Mouse (Mus musculus) cerebellum, adult 11-12 months (tissue): Measurements from ENCODE around the gene Phf11a.
"Not testable (repeated sequence)": the region's sequence is repeated elsewhere in the genome, so short reads cannot be mapped to it uniquely, and the experiment has no call there.

Experiments used
- DNase-seq: peaks from one replicate; pipeline ENCODE4 v3.0.0; 2022

Gene Phf11a

GRCm38 (mm10) chr14:59297391-59297790 is at the start of gene Phf11a:
TSS of gene Phf11a (minus strand) at chr14:59297522.
- DNase-seq, result not testable (repeated sequence)

DNA sequence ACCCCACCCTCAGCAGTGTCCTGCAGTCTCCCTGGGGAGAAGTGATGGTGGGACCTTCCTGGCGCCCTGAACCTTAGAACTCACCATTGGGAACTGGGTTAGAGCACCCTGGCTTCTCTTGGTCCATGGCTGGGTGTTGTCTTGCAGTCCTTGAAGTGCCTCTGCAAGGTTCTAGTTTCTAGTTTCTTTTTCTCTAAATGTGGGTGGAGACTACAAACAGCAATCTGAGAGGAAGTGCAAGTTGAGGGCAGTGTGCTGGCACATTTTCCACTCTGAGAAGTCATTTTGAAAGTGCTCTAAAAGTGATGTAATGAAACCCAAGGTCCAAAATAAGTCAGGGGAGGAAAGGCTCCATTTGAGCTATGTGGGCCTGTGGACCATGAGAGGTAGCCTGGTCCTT is 43.9 kb upstream of the Phf11a start, which contains the start of gene Phf11b:
Gene Phf11b (minus strand): TSS at position 163 of the 400 bp plus-strand sequence.
- not testable (repeated sequence) for DNase-seq

DNA sequence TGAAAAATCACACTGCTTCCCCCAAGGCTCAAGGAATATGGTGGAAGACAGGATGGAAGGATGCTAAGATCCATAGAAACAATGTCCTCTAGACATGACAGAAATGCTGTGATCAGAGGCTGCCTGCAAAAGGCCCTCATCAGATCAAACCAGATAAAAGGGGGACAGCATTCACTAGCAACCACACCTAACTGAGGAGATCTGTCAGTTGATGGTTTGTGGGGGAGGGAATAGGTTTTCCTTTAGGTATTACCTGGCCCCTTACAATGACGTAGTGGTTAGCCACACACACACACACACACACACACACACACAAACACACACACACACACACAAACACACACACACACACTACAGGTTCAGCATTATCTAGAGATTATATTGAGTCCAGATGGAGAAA is 42.2 kb upstream of the Phf11a start:
- no peak for DNase-seq

- not testable (repeated sequence) for DNase-seq
Measured at GRCm38 (mm10) chr14:59336056-59336455, 38.7 kb upstream of the Phf11a start.

GRCm38 (mm10) chr14:59330499-59330898 is 33.2 kb upstream of the Phf11a start:
- DNase-seq, result peak; percentile 7

DNA sequence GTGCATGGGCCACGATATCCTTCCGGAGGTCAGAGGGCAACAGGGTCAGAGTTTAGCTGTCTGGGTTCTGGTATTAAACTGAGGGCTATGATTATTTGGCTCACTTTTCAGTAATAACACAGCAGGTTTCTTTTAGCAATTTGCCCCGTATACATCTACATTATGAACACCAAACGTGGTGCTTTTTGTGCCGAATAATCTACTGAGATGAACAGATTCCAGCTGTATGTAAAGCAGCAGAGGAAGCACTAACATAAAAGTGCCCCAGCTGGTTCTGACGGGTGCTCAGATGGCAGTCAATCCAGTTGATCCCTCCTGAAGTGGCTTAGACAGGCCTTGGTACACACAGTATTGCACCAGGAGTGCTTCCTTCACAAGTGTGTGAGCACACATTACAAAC is 22.6 kb upstream of the Phf11a start:
- not testable (repeated sequence) for DNase-seq

- not testable (repeated sequence) for DNase-seq
Measured at GRCm38 (mm10) chr14:59319036-59319435, 21.7 kb upstream of the Phf11a start.

DNA sequence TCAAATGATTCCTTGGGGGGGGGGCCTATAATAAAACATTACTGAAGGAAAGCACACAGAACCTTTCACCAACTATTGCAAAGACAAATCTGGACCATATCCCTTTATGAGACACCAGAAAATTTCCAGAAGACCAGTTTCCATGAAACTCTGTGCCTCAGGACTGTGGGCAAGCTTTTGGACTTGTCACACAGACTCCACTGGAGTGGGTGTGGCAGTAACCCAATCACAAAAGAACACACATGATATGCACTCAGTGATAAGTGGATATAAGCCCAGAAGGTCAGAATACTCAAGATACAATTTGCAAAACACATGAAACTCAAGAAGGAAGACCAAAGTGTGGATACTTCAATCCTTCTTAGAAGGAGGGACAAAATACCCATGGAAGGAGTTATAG is 5.6 kb downstream of the Phf11a start:
- not testable (repeated sequence) for DNase-seq

- not testable (repeated sequence) for DNase-seq
Measured at GRCm38 (mm10) chr14:59274961-59275360, 22.4 kb downstream of the Phf11a start.

GRCm38 (mm10) chr14:59260056-59260455 is 37.3 kb downstream of the Phf11a start, which contains the start of gene Gm6904:
TSS of gene Gm6904 (minus strand) at chr14:59260216.
- no peak for DNase-seq

DNA sequence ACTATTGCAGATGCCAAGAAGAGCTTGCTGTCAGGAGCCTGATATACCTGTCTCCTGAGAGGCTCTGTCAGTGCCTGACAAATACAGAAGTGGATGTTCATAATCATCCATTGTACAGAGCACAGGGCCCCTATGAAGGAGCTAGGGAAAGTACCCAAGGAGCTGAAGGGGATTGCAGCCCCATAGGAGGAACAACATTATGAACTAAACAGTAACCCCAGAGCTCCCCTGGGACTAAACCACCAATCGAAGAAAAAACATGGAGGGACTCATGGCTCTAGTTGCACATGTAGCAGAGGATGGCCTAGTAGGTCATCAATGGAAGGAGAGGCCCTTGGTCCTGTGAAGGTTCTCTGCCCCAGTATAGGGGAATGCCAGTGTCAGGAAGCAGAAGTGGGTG is 41.5 kb downstream of the Phf11a start:
- DNase-seq, result not testable (repeated sequence)

DNA sequence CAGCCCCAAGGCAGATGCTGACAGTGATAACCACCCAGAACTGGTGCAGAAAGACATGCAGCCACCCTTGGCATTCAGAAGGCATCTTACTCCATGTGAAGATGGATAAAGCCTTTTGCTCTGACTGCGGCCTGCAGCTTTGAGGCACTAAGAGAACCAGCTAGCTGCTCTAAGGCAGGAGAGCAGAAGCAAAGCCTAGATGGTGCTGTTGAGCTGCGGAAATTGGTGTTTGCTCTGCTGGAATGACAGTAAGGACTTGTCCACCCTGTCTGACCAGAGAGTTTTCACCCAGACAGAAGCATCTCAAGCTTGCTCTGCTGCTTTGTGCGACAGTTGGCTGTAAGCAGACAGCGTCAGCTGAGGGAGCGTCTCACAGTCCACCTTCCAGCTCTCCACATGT is 47.0 kb downstream of the Phf11a start:
- DNase-seq, result not testable (repeated sequence)

DNA sequence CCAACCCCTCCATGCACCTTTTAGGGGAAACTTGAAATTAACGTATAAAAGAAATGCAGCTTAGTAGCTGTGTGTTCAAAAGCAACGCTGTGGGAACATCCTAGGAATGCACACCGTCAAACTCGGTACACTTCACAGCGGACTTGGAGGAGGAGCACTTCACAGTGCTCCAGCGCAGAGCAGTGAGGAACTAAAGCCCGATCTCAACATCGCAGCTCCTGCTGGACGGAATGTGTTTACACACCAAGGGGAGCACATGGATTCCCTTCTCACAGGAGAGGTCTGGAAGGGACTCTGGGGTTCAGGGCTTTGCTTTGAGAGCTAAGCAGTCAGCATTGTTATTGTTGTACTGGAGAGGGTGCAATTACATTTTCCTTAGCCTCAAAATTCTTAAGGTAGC is 63.7 kb downstream of the Phf11a start:
- DNase-seq, result no peak

- DNase-seq, result no peak
Measured at GRCm38 (mm10) chr14:59232003-59232402, 65.3 kb downstream of the Phf11a start.

DNA sequence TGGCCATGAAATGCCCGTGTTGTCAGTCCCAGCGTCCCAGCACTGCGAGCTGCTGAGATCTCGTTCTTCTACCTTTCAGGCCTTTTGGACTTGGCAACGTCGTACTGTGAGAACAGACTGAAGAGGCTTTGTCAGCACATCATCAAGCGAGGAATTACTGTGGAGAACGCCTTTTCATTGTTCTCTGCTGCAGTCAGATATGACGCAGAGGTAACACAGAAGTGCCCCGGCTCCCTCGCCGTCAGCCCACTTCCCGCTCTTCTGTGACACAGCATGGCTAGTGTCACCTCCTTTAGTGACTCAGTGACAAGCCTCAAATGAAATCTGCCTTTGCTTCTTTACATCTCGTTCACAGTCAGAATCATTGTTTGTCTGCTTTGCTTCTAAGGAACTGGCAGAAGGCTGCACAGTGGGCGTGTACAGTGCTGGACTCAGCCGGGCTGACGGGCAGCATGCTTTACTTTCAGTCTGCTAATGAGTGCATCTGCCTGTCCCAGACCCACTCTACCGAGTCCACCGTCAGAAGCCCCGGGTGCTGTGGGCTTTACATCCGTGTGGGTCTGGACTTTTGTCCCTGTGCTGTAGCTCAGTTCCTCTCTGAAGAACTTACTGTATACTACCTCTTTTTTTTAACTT is 66.9 kb downstream of the Phf11a start:
- DNase-seq, result no peak

GRCm38 (mm10) chr14:59229822-59230221 is 67.5 kb downstream of the Phf11a start:
- DNase-seq, result no peak
